Mouse (Mus musculus): ENCODE data around the gene Eya3.

GRCm38 (mm10) chr4:132718251-132718650, 79.5 kb downstream of the Eya3 start:
- TF ChIP-seq CTCF (IDR thresholded peaks at IDR 0.05; ENCODE audit: low read depth, low read length) (no peak), EP300 (IDR thresholded peaks at IDR 0.05; ENCODE audit: insufficient read depth, low read depth, low read length) (no peak)
